Mouse (Mus musculus): ENCODE data around the gene Lrrc45. TPM values are rescaled to one million over a fixed set of nuclear protein-coding genes. Genes with fewer than 3 reads are reported as not detected.
"Not testable (repeated sequence)": the region's sequence is repeated elsewhere in the genome, so short reads cannot be mapped to it uniquely, and the experiment has no call there.

Gene Lrrc45
- polyA plus RNA-seq, 1 experiment from 2014 or later, result 64.5 TPM

DNA sequence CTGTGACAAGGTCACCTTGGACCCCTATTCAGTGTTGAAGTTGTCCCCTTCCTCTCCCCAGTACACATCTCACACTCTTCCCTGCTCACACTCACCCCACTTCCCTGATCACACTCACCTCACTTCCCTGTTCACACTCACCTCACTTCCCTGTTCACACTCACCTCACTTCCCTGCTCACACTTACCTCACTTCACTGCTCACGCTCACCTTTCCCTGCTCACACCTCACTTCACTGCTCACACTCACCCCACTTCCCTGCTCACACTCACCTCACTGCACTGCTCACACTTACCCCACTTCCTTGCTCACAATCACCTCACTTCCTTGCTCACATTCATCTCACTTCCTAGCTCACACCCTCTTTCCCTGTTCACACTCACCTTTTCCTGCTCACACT lies 17.7 kb downstream of the Lrrc45 start:
- H3K4me2 ChIP-seq, result no peak overlapping the region
- H3K27me3 ChIP-seq, result peaks cover 22% of the 10 kb centered on the region
- no peaks in the 10 kb centered on the region for H3K9me3 ChIP-seq (replicated peaks)
- no peaks in the 10 kb centered on the region for H3K36me3 ChIP-seq (ENCODE audit: poor library complexity, severe bottlenecking)
- no peak overlapping the region for H3K27ac ChIP-seq
- ATAC-seq, result no peak
- H3K9ac ChIP-seq, result no peak overlapping the region
- WGBS, result 100% methylated on average over 1 of the region's 1 CpGs
- no peak overlapping the region for H3K4me3 ChIP-seq
- H3K4me1 ChIP-seq, result peaks cover 12% of the 10 kb centered on the region

- peaks cover 6% of the 10 kb centered on the region; the same call in 1 of the 2 replicates for H3K4me1 ChIP-seq
- H3K9ac ChIP-seq, result no peak within 1 kb of the TSS
- H3K27me3 ChIP-seq, result peaks cover 20% of the 10 kb centered on the region
- no peak within 1 kb of the TSS for H3K27ac ChIP-seq
- H3K4me3 ChIP-seq, result no peak within 1 kb of the TSS
- no peak for ATAC-seq
- H3K4me2 ChIP-seq, result no peak within 1 kb of the TSS
- H3K36me3 ChIP-seq (ENCODE audit: poor library complexity, severe bottlenecking), result no peaks in the 10 kb centered on the region
- WGBS, result 82% methylated on average over 12 of the region's 12 CpGs
- H3K9me3 ChIP-seq (replicated peaks), result no peaks in the 10 kb centered on the region
Observed at GRCm38 (mm10) chr11:120731858-120732680, 18.3 kb downstream of the Lrrc45 start, which contains the start of gene Cbr2. TSS of gene Cbr2 (minus strand) at chr11:120732114.

DNA sequence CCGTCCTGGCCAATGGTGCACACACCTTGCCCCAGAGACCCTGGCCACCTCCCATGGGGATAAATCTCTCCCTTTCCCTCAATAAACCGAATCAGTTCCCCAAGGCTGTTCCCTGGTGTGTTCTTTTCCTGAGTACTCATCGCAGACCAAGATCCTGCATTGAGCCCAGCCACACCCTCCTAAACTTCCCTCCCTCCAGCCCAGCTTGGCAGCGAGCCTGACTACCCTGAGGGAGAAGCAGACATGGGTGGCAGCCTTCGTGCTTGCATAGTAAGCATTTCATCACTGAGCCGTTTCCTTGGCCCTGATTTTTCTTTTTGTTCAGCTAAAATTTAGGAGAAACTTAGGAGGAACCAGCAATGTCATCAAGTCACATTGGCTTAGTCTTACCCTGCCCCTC lies 19.8 kb downstream of the Lrrc45 start:
- H3K4me2 ChIP-seq, result no peak overlapping the region
- no peaks in the 10 kb centered on the region for H3K9me3 ChIP-seq (replicated peaks)
- ATAC-seq, result no peak
- no peak overlapping the region for H3K4me3 ChIP-seq
- WGBS, result 75% methylated on average over 6 of the region's 6 CpGs
- peaks cover 3% of the 10 kb centered on the region; the same call in 1 of the 2 replicates for H3K4me1 ChIP-seq
- no peak overlapping the region for H3K27ac ChIP-seq
- peaks cover 11% of the 10 kb centered on the region for H3K27me3 ChIP-seq
- H3K9ac ChIP-seq, result no peak overlapping the region
- no peaks in the 10 kb centered on the region for H3K36me3 ChIP-seq (ENCODE audit: poor library complexity, severe bottlenecking)

DNA sequence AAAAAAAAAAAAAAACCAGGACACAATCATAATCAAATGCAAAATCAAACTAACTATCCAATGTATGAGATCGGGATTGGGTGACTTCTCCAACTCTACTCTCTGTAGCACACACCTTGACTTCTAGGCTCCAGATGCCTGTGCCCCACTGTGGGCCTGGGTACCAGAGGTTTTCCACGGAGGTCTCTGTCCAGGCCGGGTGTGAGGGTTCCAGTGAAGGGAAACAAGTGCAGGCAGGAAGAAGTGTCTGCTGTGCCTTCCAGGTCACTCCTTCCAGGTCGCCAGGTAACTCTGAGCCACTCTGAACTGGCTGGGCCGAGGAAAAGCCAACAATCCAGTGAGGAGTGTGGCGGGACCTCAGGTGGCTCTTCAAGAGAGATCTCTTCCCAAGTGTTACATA lies 22.7 kb downstream of the Lrrc45 start:
- Histone ChIP-seq H3K9me3 (replicated peaks) (no peaks in the 10 kb centered on the region), H3K4me2 (no peak overlapping the region), H3K27ac (no peak overlapping the region), H3K4me3 (no peak overlapping the region), H3K4me1 (no peaks in the 10 kb centered on the region), H3K36me3 (ENCODE audit: poor library complexity, severe bottlenecking) (no peaks in the 10 kb centered on the region), H3K9ac (no peak overlapping the region), H3K27me3 (peaks cover 5% of the 10 kb centered on the region; the same call in 1 of the 2 replicates)
- 74% methylated on average over 6 of the region's 6 CpGs for WGBS
- ATAC-seq, result no peak

DNA sequence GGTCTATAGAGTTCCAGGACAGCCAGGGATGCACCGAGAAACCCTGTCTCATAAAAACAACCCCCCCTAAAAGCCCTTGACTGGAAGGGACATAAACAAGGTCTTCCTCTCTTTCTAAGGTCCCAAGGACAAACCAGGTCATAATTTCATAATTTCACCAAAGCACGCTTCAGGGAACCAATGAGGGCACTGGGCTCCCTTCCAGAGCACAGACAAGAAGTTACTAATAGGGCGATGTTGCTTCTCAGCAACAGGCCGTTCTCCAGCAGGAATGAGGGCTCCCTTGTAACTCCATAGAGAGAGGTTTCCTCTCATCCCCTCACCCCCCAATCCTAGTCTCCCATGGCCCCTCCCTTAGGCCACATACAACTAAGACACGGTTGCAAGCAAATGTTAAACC lies 27.3 kb downstream of the Lrrc45 start:
- H3K27me3 ChIP-seq, result no peaks in the 10 kb centered on the region
- H3K4me2 ChIP-seq, result no peak overlapping the region
- no peak for ATAC-seq
- H3K9ac ChIP-seq, result no peak overlapping the region
- H3K4me1 ChIP-seq, result no peaks in the 10 kb centered on the region
- H3K36me3 ChIP-seq (ENCODE audit: poor library complexity, severe bottlenecking), result no peaks in the 10 kb centered on the region
- WGBS, result 96% methylated on average over 5 of the region's 5 CpGs
- no peaks in the 10 kb centered on the region for H3K9me3 ChIP-seq (replicated peaks)
- H3K27ac ChIP-seq, result no peak overlapping the region
- H3K4me3 ChIP-seq, result no peak overlapping the region

DNA sequence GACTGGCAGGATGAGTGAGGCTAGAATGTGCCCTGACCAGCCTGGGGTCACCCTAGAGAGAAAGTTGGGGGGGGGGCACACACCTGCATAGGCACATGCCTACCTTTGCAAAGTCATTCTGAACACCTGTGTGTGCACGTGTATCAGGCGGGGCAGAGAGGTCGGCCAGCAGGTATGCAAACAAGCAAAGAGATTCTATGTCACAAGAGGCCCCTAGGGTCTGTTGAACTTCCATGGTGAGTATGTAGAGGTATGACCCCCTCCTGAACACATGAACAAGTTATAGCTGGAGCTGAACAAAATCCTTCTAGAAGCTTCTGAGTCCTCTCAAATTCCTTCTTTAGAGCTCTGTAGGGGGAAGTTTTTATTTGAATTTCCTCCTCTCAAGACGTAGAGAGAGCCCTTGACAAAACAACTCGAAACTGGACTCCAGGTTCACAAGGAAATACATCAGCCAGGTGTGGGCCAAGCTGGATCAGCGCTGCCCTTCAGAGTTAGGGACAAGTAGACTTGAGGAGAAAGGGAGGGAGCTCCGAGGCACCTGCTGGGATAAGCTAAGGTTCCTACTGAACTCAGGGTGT lies 30.5 kb downstream of the Lrrc45 start:
- WGBS, result 83% methylated on average over 7 of the region's 7 CpGs
- H3K4me2 ChIP-seq, result no peak overlapping the region
- H3K27ac ChIP-seq, result no peak overlapping the region
- no peaks in the 10 kb centered on the region for H3K27me3 ChIP-seq
- no peaks in the 10 kb centered on the region for H3K9me3 ChIP-seq (replicated peaks)
- H3K9ac ChIP-seq, result no peak overlapping the region
- ATAC-seq, result no peak
- no peaks in the 10 kb centered on the region for H3K36me3 ChIP-seq (ENCODE audit: poor library complexity, severe bottlenecking)
- H3K4me3 ChIP-seq, result no peak overlapping the region
- H3K4me1 ChIP-seq, result no peaks in the 10 kb centered on the region

- H3K4me2 ChIP-seq, result no peak overlapping the region
Observed at GRCm38 (mm10) chr11:120747974-120748373, 34.2 kb downstream of the Lrrc45 start.

DNA sequence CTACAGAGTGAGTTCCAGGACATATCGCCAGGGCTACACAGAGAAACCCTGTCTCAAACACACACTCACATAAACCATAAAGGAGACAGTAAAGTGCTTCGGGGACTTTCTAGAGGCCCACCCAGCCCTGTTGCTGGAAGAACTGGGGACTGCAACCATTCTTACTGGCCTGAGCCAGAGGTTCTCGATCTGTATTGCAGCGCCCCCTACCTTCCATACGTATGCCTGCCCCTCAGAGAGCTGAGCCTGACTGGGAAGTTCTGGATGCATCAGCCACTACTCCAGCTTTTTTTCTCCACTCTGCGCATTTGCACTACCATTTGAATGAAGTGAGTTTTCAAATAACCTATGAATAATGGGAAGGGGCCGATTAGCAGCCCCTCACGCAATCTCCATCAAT lies 35.7 kb downstream of the Lrrc45 start:
- Histone ChIP-seq H3K4me1 (no peaks in the 10 kb centered on the region), H3K9me3 (replicated peaks) (no peaks in the 10 kb centered on the region), H3K9ac (no peak overlapping the region), H3K27me3 (no peaks in the 10 kb centered on the region), H3K4me3 (no peak overlapping the region), H3K36me3 (ENCODE audit: poor library complexity, severe bottlenecking) (no peaks in the 10 kb centered on the region), H3K27ac (no peak overlapping the region), H3K4me2 (no peak overlapping the region)
- 60% methylated on average over 8 of the region's 8 CpGs for WGBS
- ATAC-seq, result no peak

More at GRCm38 (mm10) chr11:120747974-120748373, 34.2 kb downstream of the Lrrc45 start:
- no peaks in the 10 kb centered on the region for H3K27me3 ChIP-seq
- H3K4me3 ChIP-seq, result no peak overlapping the region
- no peaks in the 10 kb centered on the region for H3K9me3 ChIP-seq (replicated peaks)
- 81% methylated on average over 4 of the region's 4 CpGs for WGBS
- no peak overlapping the region for H3K27ac ChIP-seq
- ATAC-seq, result no peak
- no peak overlapping the region for H3K9ac ChIP-seq
- no peaks in the 10 kb centered on the region for H3K36me3 ChIP-seq (ENCODE audit: poor library complexity, severe bottlenecking)
- H3K4me1 ChIP-seq, result no peaks in the 10 kb centered on the region

GRCm38 (mm10) chr11:120751606-120752005 lies 37.9 kb downstream of the Lrrc45 start:
- WGBS, result 73% methylated on average over 4 of the region's 4 CpGs
- Histone ChIP-seq H3K27ac (no peak overlapping the region), H3K9ac (no peak overlapping the region), H3K27me3 (no peaks in the 10 kb centered on the region), H3K9me3 (replicated peaks) (no peaks in the 10 kb centered on the region), H3K4me2 (no peak overlapping the region), H3K36me3 (ENCODE audit: poor library complexity, severe bottlenecking) (no peaks in the 10 kb centered on the region), H3K4me3 (no peak overlapping the region), H3K4me1 (no peaks in the 10 kb centered on the region)
- no peak for ATAC-seq

- Histone ChIP-seq H3K4me1 (no peaks in the 10 kb centered on the region), H3K4me2 (no peak overlapping the region), H3K27ac (no peak overlapping the region), H3K9ac (no peak overlapping the region), H3K9me3 (replicated peaks) (peaks cover 20% of the 10 kb centered on the region), H3K36me3 (ENCODE audit: poor library complexity, severe bottlenecking) (no peaks in the 10 kb centered on the region), H3K4me3 (no peak overlapping the region), H3K27me3 (peaks cover 15% of the 10 kb centered on the region)
- no peak for ATAC-seq
- WGBS, result 90% methylated on average over 9 of the region's 9 CpGs
Observed at GRCm38 (mm10) chr11:120760236-120760635, 46.5 kb downstream of the Lrrc45 start.

DNA sequence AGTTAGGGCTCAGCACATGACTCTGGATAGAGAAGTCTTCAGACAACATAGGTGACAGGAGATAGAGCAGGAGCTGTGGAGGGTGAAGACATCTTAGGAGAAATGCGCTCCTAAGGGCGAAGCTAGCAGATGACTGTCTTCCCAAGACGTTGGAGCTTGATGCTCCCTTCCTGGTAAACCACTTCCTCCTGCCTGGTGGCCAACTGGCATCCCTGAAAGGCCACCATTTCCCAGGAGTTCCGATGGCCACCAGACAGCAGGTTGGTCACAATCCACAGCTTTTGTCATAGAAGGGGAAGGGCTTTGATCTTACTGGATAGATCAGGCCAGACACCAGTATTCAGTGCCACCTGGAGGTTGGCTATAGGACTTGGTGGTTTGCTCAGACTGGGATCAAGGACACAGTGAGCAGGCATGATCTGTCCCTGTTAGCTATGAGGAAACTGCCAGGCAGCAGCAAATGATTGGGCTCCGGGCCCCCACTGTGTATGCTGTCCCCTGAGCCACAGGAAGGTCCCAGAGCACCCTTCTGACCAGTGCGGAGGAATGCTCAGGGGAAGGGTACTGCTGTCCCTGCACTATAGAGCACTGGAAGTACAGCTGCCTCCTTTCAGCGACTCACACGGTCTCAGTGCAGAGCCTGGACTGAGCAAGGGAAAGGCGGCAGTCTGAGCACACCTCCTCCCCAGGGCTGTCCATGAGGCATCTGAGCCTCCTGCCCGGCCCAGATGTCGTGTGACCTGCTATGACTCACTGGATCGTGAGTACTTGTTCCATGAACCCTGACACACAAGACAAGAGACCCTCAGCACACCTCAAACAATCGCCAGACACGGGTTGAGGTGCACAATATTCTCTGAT lies 48.3 kb downstream of the Lrrc45 start:
- Histone ChIP-seq H3K9ac (no peak overlapping the region), H3K27ac (no peak overlapping the region), H3K36me3 (ENCODE audit: poor library complexity, severe bottlenecking) (no peaks in the 10 kb centered on the region), H3K4me2 (0 out of 2 replicates have a peak overlapping the region, but pooled peaks have one; percentile 25), H3K4me3 (no peak overlapping the region), H3K9me3 (replicated peaks) (peaks cover 18% of the 10 kb centered on the region), H3K27me3 (peaks cover 15% of the 10 kb centered on the region), H3K4me1 (no peaks in the 10 kb centered on the region)
- WGBS, result 74% methylated on average over 14 of the region's 14 CpGs
- ATAC-seq, result no peak

DNA sequence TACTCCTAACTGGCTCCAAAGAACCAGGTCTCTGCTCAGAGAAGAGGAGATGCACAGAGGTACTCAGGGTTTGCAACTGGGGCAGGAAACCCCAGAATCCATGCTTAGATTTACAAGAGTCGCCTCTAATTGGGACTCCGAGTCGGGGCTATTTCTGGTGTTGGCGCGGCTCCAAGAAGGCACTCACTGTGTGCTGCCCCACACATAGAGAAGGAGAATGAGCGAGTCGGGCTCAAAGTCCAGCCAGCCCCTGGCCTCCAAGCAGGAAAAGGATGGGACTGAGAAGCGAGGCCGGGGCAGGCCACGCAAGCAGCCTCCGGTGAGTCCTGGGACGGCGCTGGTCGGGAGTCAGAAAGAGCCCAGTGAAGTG lies 48.9 kb downstream of the Lrrc45 start, which contains the start of gene Hmga1b:
Hmga1b (plus strand) TSS at position 123 of the 370 bp plus-strand sequence.
- H3K9me3 ChIP-seq (replicated peaks), result peaks cover 16% of the 10 kb centered on the region
- ATAC-seq; H3K27ac ChIP-seq; H3K4me1 ChIP-seq; H3K36me3 ChIP-seq (ENCODE audit: poor library complexity, severe bottlenecking); H3K9ac ChIP-seq; H3K4me3 ChIP-seq: not testable (repeated sequence)
- WGBS, result 11% methylated on average over 14 of the region's 14 CpGs
- peak within 1 kb of the TSS; percentile 25; the same call in 1 of the 2 replicates for H3K4me2 ChIP-seq
- peaks cover 15% of the 10 kb centered on the region for H3K27me3 ChIP-seq

Measured in forebrain, embryonic 13.5 days (tissue).